Mouse (Mus musculus) urinary bladder, postnatal 36 days (tissue): ENCODE measurements around the gene Wasf2.

ENCODE experiments used
- DNase-seq, 2 experiments: peaks; one replicate each; pipeline ENCODE4 v3.0.0; 2022; ENCODE audit warnings: low spot score in 2 of 2, mixed read lengths in 1 of 2

The Wasf2 gene

GRCm38 (mm10) chr4:133201006-133201771, 70.9 kb downstream of the Wasf2 start:
- DNase-seq = peak; percentile 52 to 77

- no peak for DNase-seq
These were observed 71.9 kb downstream of the Wasf2 start for GRCm38 (mm10) chr4:133202254-133202653.

- DNase-seq = no peak
These were observed 73.3 kb downstream of the Wasf2 start for GRCm38 (mm10) chr4:133203591-133203990.

- no peak for DNase-seq
These were observed 74.1 kb downstream of the Wasf2 start for GRCm38 (mm10) chr4:133204379-133204778.

- peak in 1 of 2 experiments; percentile 54 for DNase-seq
These were observed 79.1 kb downstream of the Wasf2 start for GRCm38 (mm10) chr4:133209366-133209765.

- no peak for DNase-seq
These were observed 79.9 kb downstream of the Wasf2 start for GRCm38 (mm10) chr4:133210023-133210787.

- no peak for DNase-seq
These were observed 80.6 kb downstream of the Wasf2 start for GRCm38 (mm10) chr4:133210788-133211390.

- DNase-seq = no peak
These were observed 81.7 kb downstream of the Wasf2 start, which contains the start of the genes Cd164l2 and Gpr3 for GRCm38 (mm10) chr4:133211751-133212561. TSS of gene Cd164l2 (plus strand) at chr4:133212131. TSS of gene Gpr3 (minus strand) at chr4:133212536.

- peak; percentile 57 to 78 for DNase-seq
These were observed 82.4 kb downstream of the Wasf2 start for GRCm38 (mm10) chr4:133212562-133213267.

- DNase-seq = no peak
These were observed 82.9 kb downstream of the Wasf2 start for GRCm38 (mm10) chr4:133213268-133213590.

- DNase-seq = no peak
These were observed 83.4 kb downstream of the Wasf2 start for GRCm38 (mm10) chr4:133213661-133214060.

- peak in 1 of 2 experiments; percentile 44 for DNase-seq
These were observed 87.3 kb downstream of the Wasf2 start for GRCm38 (mm10) chr4:133217641-133218040.

- DNase-seq = no peak
These were observed 88.4 kb downstream of the Wasf2 start for GRCm38 (mm10) chr4:133218745-133219144.

- DNase-seq = peak; percentile 40 to 54
These were observed 90.4 kb downstream of the Wasf2 start for GRCm38 (mm10) chr4:133220656-133221055.

GRCm38 (mm10) chr4:133221701-133222100, 91.4 kb downstream of the Wasf2 start:
- DNase-seq = no peak

- no peak for DNase-seq
These were observed 93.6 kb downstream of the Wasf2 start for GRCm38 (mm10) chr4:133223875-133224274.

GRCm38 (mm10) chr4:133226073-133226472, 95.8 kb downstream of the Wasf2 start:
- DNase-seq = no peak

- DNase-seq = no peak
These were observed 97.3 kb downstream of the Wasf2 start for GRCm38 (mm10) chr4:133227636-133228035.

- DNase-seq = no peak
These were observed 99.3 kb downstream of the Wasf2 start for GRCm38 (mm10) chr4:133229582-133229981.

GRCm38 (mm10) chr4:133233285-133233976, 103.1 kb downstream of the Wasf2 start:
- DNase-seq = peak in 1 of 2 experiments; percentile 43
